Mouse (Mus musculus) hematopoietic stem cell, adult 5-6 weeks (primary cell): Measurements from ENCODE around the gene Xrcc4. TPM values are rescaled to one million over a fixed set of nuclear protein-coding genes. Genes with fewer than 3 reads are reported as not detected.

Source experiments
- ATAC-seq, 2 experiments: fragments of 125-278 bp in 1 of 2; replicated peaks in 1 of 2; 2 replicates each; pipeline ENCODE4 v1.8.0; 2016 to 2017; ENCODE audit warnings: inconsistent platforms in 2 of 2, mild to moderate bottlenecking in 2 of 2, moderate number of reproducible peaks in 2 of 2, low read depth in 1 of 2, moderate TSS enrichment in 1 of 2; ENCODE audit not compliant: low FRiP score in 2 of 2, poor library complexity in 2 of 2, severe bottlenecking in 2 of 2, insufficient read depth in 1 of 2, low TSS enrichment in 1 of 2
- total RNA-seq: library from RNA; stranded (forward); fragments of 172-1452, 232-1000 nt; gene quantifications from 2 replicates; pipeline ENCODE4 v1.2.3, GENCODE M21; 2017

Gene Xrcc4
- total RNA-seq, 1 experiment from 2014 or later, result 48.4 TPM

DNA sequence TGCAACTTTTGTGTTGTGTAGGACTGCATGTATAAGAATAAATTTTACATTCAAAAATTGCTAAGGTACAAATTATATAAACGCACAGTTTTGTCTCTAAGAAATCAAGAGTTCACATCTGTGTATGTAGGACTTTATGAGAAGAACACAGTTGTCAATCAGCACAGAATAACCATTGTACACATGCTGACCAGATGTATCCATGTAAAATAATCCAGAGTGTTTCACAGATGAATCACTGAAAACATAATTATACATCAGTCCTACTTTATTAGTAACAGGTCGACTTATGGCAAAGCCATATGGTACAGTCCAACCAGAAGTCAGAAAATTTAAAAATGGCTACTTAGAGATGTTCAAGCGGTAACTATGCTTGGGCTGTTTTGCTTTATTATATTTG, 216.7 kb downstream of the Xrcc4 start:
- ATAC-seq, result no peak

DNA sequence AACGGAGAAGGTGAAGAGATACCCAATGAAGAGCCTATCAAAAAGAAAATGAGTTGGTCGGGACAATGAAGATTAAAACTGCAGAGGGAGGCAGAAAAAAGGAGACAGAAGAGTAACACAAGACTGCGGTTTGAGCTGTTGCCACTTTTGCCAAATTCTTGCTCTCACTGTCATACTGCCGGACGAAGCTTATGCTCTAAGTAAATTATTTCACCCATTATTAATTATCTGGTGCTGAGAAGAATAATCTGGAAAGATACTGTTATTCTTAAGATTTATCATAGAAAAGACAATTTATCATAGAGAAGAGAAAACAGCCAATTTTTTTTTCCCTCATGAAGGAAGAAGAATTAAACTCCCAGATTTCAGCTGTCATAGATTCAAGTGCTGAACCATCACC, 235.3 kb downstream of the Xrcc4 start:
- no peak for ATAC-seq

DNA sequence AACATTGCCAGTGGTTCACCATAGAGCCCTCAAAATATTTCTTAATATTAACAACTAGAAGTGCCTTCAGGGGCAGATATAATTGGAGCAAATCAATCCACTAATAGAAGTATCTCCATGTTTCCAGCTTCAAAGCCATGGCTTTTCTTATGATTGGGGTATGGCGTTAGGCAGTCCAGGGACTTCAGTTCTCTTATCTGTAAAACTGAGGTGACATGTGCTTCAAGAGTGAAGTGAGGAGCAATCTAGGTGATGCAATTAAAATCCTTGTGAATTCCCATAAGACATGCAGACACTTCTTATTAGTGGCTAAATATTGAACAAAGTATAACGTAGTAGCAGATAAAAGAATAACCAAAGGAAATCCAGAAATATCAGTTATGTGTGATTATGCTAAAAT, 238.7 kb downstream of the Xrcc4 start:
- ATAC-seq, result no peak

DNA sequence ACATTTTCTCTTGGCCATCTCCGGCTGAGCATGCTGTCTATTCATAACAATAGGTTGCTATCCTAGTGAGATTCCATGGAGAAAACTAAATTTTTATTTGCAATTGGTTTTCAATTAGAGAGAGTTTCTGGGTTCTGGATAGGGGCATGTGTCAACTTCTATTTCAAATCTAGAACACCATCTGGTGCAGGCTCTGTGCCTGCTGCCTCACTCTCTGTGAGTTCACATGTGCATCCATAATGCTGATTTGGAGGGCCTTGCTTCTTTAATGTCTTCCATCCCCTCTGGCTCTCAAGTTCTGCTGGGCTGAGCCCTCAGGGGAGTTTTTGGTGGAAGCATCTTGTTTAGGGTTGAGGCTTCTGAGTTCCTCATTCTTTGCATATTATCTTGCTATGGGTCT, 239.5 kb downstream of the Xrcc4 start:
- no peak for ATAC-seq

DNA sequence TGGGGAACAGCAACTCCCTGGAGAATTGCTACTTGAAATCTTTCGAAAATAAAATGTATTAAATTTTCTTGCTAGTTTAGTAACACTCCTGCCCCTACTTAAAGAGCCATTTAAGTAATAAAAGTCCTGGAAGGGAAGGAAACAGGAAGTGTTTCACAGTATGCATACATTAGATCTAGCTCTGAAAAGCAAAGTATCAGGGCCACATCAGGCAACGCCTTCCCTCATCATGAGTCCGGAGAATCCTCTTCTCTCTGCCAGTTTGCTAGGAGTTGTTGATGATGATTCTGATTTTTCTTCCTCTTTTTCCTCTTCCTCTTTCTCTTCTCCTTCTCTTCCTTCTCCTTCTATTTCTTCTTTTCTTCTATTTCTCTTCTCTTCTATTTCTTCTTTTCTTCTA, 250.8 kb downstream of the Xrcc4 start:
- ATAC-seq, result no peak

DNA sequence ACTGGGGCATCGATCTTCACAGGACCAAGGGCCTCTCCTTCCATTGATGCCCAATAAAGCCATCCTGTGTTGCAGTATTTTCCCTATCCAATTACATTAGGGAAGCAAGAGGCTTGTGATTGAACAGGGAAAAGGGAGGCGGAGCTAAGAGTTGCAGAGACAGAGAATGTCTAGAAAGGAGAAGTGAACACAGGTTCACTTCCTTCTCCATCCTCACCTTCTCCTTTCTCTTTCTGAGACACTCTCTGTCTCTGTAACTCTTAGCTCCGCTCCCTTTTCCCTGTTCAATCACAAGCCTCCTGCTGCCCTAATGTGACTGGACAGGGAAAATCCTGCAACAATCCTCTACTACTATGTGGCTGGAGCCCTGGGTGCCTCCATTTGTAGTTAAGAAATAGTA, 254.9 kb downstream of the Xrcc4 start:
- ATAC-seq, result peak in 1 of 2 experiments; percentile 58; a peak in 2 of 4 replicates

DNA sequence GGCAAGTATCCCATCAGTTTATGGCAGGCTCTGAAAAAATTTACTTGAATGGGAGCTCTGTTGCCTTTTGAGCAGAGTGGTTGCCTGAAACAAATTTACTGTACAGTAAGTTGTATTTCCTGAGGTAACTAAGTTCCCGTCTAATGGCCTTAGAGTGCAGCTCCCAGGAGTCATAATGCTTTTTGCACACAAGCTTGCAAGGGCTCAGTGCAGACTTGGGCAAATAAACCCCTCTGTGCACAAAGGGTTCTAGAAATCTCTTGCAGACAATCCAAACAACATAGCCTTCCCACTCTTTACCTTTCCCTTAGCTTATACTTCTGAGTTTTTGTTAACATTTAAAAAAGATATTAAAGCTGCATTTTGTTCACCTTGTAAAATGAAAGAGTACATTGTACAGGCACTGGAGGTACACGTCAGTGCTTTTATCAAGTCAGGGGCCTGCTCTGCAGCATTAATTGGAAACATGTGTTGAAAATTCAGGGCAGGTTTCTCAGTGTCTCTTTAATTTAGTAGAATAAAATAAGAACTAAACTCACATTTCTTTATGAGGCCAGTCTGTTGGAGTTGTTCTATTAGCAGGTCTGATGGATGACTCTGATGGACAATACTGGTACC, 256.2 kb downstream of the Xrcc4 start:
- ATAC-seq, result no peak

DNA sequence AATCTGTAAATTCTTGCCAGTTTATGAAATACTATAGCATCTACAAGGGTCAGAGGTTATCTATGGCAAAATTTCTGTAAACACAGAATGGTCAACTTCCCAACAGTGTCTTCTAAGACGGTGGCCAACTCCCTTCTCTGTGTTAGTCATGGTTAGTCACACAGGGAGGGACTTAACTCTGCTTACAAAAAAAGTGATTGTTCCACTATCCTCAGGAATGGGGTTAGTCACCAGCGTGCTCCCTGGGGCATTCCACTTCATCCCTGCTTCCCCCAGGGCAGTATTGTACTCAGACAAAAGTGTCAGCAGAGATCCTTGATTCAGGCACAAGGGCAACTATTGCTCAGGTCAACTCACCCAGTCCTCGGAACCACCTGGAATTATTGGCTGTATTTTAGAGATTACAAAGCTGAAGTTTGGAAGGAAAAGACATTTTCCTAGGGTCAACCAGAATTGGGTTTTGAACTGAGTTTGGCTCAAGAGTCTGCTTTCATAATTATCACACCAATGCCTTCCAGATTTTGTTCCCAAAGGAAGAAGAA, 260.9 kb downstream of the Xrcc4 start:
- ATAC-seq, result no peak

DNA sequence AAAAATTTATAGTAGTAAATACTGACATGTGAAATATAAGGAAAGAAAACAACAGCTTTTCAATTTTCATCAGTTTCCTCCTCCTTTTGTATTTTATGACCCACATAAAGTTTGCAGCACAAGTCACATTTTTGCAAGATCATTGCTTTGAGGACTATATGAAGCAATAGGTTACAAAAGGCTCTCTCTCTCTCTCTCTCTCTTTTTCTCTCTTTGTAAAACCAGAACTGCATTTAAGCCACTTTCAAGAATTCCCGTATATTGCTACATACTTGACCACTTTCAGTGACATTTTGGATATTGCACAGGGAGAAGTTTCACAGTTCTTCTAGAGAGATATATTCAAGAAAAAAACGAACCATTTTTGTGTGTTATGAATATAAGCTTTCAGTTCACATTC, 261.6 kb downstream of the Xrcc4 start:
- peak in 1 of 2 experiments; percentile 21; a peak in 1 of 4 replicates for ATAC-seq

DNA sequence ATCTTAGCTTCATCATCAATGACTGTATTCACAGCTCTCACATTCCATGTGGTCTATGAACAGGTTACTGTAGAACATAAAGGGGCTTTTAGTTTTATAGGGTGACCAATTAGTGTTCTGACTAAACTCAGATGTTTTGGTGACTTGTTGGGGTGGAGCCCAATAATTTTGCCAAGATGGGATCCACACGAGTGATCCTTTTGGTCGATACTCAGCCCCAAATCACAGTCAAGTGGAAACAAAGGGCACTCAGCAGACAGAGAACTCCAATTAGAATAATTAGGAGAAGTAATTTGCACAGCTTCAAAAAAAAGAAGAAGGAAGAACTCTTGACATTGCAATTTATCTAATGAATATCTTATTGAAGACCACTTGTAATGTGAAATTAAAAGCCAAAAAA, 274.9 kb downstream of the Xrcc4 start:
- ATAC-seq, result no peak

DNA sequence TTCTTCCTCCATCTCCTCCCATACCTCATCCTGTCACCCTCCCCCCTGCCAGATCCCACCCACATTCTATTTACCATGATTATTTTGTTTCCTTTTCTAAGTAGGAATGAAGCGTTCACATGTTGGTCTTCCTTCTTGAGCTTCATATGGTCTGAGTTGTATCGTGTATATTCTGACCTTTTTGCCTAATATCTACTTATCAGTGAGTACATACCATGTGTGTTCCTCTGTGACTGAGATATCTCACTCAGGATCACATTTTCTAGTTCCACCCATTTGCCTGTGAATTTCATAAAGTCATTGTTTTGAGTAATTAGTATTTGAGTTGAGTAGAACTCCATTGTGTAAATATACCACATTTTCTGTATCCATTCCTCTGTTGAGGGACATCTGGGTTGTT, 277.2 kb downstream of the Xrcc4 start:
- no peak for ATAC-seq

DNA sequence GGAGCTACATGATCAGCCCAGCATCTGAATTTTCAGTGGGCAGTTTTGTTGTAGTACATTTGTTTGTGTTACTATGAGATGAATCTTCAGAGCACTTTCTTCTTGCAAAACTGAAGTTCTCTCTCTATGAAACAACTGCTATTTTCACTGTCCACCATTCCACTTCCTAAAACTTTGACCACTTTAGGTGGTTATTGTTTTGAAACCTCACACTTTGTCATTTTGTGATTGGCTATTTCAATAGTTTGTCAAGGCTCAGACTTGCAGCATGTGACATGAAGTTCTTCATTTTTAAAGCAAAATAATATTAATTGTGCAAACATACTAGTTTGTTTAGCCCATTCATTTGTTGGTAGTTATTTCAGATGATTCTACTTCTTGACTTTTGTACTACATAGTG, 280.4 kb downstream of the Xrcc4 start:
- ATAC-seq, result no peak; a peak in 1 of 4 replicates

DNA sequence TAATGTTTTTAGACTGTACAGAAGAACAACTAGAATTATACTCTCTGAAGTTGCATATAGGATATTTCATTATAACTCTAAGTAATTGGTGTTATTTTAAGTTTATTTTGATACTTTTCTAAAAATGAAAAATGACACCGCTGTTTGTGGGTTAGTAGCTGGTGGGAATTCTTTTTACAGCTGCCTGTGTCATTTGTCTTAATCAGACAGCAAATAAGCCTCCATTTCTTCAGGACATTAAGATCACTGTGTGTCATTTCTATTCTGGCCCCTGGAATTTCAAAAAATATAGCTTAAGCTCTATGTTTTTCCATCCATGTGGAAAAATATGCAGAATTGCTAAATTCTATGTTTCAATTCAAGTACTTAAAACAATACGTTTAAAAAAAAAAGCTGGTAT, 287.5 kb downstream of the Xrcc4 start:
- no peak for ATAC-seq

DNA sequence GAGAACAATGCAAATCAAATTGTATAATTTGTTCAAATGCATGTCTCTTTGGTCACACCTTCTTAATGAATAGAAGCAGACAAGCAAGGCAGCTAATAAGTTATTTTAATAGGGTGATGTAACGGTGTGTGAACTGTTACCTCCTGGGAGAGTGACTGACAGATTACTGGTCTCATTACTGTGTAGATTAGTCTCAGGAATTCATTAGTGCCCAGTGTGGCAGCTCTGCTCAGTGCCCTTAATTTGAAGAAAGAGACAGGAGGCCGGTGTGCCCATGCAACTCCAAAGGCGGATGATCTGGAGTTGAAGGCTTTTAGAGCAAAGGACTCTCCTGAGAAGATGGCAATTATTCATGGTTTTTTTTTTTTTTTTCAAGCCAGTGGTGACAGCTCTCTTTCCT, 291.7 kb downstream of the Xrcc4 start:
- ATAC-seq, result no peak

DNA sequence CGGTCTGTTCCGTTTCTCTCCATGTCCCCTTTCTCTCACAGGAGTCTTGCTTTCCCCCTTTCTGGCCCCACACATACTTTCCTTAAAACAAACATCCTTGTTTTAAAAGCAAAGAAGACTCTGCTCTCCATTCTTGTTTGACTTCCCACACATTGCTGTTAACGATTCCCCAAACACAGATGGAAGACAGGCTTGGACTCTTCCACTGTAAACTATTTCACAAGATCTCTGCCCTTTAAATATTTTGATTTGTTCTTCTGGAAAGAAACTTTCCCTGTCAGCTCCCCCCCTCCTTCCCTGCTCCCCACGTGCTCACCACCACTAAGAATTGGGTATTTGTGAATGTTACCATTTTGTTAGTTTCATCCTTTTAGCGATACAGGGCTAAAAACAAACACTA, 297.9 kb downstream of the Xrcc4 start:
- no peak for ATAC-seq

DNA sequence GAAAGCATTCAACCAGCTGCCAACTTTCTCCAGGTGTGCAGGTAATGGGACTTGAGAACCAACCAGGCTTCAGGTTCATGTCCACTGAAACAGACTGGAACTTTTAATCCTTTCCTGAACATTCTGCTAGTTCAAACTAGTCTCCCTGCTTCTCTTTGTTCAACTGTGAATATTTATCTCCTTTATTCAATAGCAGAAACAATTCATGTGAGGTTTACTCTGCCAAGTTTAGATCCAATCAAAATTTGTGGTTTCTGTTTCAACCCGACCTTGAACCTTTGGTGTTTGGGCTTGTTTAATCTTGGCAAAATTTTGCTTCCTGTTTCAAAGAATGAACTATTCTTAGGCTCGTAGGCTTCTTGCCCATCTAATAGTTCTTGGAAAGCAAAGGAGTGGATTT, 306.5 kb downstream of the Xrcc4 start:
- no peak for ATAC-seq

DNA sequence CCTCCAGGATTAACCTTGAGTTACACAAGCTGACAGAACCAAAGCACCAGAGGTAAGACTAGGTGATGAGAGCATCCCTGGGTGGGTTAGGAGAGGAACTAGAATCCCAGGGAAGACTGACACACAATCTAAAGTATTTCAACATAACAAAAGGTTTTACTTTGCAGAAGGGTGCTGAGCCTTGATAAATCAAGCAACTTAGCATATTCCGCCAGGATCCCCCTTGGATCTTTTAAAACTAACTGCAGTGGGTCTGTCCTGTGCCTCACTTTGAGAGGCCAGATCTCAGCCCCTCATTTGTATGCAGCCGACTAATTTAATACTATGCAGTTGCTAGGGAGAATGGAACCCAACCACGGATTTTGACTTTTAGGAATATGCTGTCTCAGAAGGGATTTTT, 309.1 kb downstream of the Xrcc4 start:
- no peak for ATAC-seq

DNA sequence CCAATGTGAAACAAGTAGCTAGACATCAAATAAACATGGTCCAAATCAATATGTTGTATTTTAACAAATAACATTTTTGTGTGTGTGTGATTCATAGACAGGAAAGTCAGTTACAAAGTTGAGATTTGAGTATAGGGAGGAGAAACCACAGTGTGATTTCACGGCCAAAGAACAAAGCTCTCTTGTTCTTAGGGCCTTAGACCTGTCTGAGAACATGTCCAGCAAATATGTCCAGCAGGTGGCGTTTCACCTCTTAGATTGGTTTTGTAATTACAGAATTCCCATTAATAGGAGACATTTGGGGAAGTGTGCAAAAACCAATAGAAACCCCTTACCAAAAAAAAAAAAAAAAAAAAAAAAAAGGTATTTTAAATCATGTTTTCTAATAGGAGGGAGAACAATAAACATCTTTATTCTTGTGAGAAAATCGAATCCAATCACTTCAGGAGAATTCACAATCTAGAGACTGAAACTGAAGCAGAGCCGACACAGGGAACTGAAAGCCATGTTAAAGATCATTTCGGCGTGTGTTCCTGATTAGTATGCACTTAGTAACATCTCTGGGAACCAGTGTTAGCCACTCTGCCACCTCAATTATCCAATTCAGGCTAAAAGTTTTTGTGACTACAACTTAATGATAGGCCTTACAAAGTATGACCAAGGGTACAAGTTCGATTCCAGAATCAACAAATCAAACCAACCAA, 310.0 kb downstream of the Xrcc4 start:
- ATAC-seq, result peak in 1 of 2 experiments; percentile 53; a peak in 1 of 4 replicates

DNA sequence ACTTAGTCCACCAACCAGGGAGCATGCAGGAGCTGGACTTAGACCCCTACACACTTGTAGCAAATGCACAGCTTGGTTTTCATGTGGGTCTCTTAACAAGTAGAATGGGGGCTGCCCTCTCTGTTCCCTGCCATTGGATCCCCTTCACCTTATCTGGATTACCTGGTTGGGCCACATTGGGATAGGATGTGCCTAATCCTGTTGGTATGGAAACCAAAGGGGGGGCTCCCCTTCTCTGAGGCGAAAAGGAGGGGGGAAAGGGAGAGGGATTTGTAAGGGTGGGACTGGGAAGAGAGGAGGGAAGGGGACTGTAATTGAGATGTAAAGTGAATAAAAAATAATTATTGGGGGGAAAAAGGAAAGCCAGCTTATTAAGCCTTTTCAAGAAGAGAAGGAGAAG, 311.6 kb downstream of the Xrcc4 start:
- ATAC-seq, result no peak
